Mouse (Mus musculus) testis, adult 2 months (tissue): ENCODE results near the gene Atxn1.

Experiments used
- CTCF ChIP-seq: fragments of 200-500 bp; IDR thresholded peaks from 2 replicates; pipeline ENCODE4 v1.5.1; 2012; ENCODE audit warnings: low read depth, mild to moderate bottlenecking, inconsistent platforms, low read length, moderate library complexity; ENCODE audit not compliant: control insufficient read depth, insufficient read depth, insufficient replicate concordance
- POLR2A ChIP-seq: fragments of 200-500 bp; IDR thresholded peaks from 2 replicates; pipeline ENCODE4 v1.6.1; 2012; ENCODE audit warnings: low read depth, mild to moderate bottlenecking, inconsistent platforms, low read length, moderate library complexity; ENCODE audit not compliant: control insufficient read depth

DNA sequence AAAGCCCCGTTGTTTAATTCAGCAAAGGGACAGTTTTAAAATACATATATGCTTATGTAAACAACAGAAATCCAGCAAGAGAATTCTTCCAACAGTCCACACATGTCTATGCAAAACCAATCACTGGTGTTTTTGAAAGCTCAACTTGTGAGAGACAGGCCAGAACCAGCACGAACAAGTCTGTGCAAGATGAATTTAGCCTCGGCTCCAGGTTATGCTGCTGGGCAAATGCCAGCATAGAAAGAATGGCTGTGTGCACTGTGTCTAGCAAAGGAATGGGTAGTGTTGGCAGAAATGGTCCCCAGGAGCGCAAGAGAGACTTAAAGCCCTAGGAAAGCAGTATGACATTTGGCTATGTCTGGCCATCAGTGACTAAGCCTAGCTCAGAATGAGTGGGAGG lies 24.1 kb downstream of the Atxn1 start:
- no peak for TF ChIP-seq POLR2A
- TF ChIP-seq CTCF = no peak
